Mouse (Mus musculus) E14TG2a.4 (cell line): ENCODE measurements around the gene Gng7.

ENCODE experiments used
- CTCF ChIP-seq: conservative IDR thresholded peaks from 2 replicates; pipeline ENCODE4 v1.5.1; 2014; ENCODE audit warnings: low read length
- POU5F1 ChIP-seq: IDR thresholded peaks from 2 replicates; pipeline ENCODE4 v1.6.1; 2014; ENCODE audit warnings: low read length, borderline replicate concordance

- no peak for TF ChIP-seq CTCF
- TF ChIP-seq POU5F1, result no peak
These were observed 99.0 kb downstream of the Gng7 start for GRCm38 (mm10) chr10:80915736-80916135.
